Mouse (Mus musculus) ovary, postnatal 36 days (tissue): Measurements from ENCODE around the gene Cyba.

ENCODE experiments used
- DNase-seq: peaks from one replicate; pipeline ENCODE4 v3.0.0; 2022; ENCODE audit warnings: low spot score, mixed read lengths

Gene Cyba

DNA sequence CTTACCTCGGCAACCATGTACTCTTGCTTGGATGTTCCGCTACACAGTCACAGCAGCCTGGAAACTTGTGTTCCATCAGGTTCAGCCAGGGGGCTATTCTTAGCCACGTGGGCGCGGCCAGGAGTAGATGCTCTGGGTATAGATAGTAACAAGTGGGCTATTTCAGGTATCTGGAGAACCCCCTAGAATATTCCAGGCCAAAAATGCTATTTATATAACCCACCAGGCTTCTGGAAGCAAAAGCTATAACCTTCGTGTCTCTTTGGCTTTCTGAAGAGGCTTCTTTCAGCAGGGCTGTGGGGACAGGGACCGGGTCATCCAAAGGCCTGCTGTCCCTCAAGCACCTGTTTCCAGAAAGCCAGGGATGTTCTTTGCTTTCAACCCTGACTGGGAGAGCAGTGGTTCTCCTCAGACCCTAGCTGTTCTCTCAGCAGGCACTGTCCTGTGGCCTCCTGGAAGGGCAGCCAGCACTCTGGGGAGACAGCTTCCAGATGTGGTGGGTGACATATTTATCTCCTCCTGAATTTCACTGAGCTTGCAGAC is 18.5 kb upstream of the Cyba start:
- no peak for DNase-seq

DNA sequence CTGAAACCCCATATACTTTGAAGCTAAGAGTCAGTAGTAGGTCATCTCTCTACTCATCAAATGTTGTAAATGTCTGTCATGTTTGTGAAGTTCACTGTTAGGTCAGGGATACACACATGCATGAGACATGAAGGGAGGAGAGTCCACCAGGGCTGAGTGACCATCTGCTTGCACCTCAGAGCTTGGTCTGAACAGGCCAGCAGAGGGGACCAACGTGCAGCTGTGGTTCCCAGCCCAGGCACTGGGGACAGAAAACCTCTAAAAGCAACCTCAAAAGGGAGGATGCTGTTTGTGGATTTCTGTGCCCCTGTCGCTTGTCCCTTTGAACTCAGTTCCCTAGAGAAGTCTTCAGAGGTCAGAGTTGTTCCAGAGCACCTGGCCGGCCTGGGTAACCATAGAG is 12.5 kb upstream of the Cyba start:
- no peak for DNase-seq

DNA sequence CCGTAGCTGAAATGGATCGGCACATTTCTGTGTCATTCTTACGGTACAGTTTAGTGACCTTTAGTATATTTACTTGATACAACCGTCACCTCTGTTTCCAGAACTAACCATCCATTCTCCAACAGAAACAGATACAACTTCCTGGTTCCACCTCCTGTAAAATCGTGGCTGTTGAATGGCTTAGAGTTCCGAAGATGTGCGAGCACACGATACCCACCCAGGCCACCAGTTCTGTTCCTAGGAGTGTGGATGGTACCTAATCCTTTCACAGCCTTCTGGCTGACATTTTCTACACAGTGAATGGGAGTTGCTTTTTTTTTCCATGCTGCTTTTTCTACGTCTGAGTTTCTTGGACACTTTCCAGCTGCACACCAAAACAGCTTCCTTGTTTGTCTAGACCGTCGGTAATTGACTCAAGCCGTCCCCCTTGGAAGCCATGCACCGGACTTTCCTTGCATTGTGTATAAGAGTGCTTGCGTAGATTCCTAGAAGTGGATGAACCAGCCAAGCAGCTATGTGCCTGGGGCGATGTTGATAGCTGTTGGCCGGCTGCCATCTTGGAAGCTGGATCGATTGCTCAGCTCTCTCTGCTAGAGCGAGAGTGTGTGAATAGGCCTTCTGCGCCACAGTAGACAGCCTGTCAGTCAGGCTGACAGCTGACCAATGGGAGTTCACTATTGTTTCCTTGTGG is 11.5 kb upstream of the Cyba start:
- peak; percentile 76 for DNase-seq

DNA sequence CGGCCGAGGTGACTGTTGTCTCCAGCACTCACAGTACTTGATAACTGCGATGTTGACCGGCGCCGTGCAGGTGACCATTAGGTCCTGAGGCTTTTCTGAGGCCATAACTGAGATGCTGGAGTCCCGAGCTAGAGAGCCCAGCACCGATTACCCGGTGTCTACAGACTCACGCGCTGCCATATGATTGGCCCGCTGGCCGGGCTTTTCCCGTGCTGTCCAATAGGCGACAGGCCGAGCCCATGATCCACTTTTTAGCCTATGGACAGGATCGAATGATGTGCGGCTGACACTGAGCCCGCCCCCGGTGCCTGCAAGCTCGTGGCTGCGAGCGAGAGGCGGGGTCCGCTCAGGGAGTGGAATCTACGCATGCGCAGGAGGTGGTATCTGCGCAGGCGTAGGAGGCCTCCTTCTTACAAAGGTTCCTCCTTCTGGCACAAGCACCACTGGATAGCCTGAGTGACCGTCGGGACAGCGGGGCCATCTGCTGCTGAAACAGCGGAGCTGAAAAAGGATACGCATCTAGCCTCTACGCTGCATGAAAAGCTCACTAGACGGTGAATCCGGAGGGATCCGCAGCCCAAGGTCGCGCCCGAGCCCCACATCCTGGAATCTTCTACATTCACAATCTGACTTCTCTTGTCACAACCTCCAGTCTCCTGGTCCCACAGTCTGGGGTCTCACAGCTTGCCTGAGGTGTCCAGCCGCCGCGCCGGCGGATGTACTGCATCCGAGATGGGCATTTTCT is 10.7 kb upstream of the Cyba start, which contains the start of gene Mvd:
Mvd (minus strand) TSS at position 161 of the 745 bp plus-strand sequence.
- peak; percentile 98 for DNase-seq

DNA sequence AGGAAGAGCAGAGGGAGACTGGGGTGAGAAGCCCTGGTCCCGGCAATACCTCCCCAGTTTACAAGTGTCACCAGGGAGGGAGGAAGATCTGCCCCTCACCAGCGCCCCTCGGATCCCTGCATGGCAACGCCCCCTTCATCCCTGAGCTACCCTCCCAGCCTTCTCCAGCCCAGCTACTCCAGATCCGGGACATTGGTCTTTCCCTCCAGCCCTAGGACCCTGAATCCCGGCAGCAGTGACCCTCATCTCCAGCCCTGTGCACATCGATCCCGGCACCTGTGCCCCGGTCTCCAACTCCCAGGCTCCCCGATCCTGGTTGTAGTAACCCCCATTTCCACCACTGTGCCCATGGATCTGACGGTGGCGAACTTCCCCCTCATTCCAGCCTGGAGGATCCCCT is 10.1 kb upstream of the Cyba start:
- DNase-seq: no peak

DNA sequence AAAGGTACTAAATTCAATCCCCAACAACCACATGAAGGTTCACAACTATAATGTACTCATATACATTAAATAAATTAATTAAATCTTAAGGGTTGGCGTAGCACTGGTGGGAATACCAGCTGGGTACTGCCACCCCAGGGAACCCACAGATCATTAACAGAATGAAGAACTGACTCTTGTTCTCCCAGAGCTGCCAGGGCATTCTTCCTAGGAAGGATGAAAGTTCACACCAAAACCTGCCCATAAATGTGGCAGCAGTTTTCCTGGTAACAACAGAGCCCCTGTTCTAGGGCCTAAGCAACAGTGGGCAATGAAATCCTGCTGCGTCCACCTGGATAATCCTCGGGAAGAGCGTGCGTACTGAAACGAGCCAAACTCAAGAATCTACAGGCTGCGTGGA is 9.6 kb upstream of the Cyba start:
- no peak for DNase-seq

DNA sequence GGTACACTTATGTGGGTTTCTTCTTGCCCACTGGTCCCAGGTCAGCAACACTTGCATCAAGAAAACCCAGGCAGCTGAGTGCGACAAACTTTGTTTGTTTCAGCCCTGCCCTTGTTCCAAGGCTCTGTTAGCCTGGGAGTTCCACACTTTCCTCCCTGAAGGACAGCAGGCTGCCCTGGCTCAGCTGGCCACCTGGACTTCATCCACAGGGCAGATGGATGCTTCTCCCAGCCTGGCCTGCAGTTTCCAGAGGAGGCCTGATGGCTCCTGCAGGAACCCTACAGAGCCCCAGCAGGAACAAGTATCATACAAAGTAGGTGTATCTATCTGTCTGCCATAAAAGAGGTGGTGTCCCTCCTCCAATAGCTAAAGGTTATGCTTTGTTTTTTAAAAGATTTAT is 8.6 kb upstream of the Cyba start:
- no peak for DNase-seq

DNA sequence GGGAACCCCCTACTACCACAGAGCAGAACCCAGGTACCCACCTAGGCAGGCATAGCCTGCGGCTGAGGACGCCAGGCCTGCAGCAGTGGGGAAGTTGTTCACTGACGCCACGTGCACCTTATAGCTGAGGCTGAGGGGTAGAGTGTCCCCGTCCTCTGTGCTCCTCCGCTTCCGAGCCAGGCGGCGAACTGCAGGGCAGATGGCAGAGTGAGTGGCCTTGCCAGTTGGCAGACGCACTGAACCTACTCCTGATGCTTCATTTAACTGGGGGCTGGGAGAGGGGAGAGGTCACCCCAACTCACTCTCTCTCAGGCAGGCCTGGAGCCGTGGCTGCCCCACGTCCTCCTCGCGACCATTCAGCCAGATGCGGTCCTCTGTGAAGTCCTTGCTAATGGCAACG is 6.6 kb upstream of the Cyba start:
- no peak for DNase-seq

DNA sequence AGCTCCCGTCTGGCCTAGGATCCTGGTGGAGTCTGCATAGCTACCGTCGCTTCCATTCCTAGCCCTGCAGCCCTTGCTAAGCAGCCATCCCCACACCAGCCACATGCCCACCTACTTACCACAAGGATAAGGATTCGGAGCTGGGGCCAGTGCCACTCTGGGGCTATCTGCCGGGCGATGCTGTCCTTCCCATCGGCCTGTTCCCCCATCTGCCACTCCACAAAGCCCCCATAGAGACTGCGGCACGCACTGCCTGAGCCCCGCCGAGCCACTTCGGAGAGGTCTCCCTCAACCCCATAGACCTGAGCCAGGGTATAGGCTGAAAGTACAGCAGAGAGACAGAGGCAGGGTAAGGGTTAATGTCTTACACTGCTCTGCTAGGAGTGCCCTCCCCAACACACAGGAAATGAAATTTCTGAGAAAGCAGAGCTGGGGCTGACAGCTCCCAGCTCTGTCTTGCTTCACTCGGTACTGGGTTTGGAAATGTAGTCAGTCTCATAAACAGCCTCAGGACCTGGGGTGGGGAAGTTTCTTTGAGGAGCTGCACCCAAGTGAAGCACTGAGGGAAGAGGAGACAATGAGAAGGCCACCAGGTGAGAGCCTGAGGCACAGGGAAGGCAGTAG is 5.1 kb upstream of the Cyba start:
- DNase-seq: no peak

DNA sequence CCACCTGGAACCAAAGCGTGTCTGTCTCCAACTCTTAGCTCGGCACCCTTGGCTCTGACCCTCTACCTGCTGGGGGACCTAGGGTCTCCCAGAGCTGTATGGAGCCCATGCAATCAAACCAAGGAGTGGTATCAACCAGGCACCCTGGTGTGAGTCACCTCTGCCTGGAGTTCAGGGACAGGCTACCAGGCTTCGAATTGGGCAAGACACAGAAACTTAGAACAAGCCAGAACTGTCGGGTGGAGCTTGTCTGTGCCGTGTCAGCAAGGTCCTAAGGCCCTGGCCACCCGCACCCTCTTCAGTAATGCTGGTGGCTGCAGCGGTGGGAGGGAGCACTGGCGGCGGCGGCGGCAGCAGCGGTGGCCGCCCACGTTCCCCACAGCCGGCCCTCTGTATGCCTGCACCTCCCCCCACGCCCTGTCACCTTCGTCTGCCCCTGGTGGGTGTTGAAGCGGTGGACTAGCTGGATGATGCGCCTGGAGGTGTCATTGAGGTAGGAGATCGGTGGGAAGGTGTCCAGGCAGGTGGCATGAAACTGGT is 3.9 kb upstream of the Cyba start:
- DNase-seq: no peak

DNA sequence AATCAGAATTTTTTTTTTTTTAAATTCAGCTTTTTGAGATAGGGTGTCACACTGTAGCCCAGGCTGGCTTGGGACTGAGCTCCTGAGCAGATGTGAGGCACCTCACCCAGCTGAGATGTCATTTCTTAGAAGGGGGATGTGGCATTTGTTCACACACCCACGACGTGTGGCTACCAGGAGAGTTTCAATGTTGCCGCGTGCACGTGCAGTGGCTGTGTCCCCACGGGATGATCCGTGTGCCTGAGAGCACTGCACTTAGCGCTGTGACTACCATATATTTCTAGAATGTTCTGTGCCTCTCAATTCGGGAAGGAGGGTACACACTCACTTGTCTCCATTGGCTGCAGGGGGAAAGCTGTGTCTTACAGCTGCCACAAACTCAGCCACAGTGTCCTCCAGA is 3.4 kb upstream of the Cyba start:
- no peak for DNase-seq

DNA sequence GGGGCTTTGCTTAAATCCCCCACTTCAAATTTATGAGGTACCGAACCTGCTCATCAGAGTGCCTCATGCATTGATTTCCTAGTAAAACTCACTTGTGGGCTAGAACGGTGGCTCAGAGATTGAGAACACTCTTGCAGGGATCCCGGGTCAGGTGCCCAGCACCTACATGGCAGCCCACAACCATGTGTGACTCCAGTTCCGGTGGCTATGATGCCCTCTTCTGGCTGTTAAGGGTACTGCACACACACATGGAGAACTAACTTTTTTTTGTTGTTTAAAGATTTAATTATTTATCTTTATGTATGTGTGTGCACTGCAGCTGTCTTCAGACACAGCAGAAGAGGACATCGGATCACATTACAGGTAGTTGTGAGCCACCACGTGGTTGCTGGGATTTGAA is 2.6 kb upstream of the Cyba start:
- DNase-seq: no peak

DNA sequence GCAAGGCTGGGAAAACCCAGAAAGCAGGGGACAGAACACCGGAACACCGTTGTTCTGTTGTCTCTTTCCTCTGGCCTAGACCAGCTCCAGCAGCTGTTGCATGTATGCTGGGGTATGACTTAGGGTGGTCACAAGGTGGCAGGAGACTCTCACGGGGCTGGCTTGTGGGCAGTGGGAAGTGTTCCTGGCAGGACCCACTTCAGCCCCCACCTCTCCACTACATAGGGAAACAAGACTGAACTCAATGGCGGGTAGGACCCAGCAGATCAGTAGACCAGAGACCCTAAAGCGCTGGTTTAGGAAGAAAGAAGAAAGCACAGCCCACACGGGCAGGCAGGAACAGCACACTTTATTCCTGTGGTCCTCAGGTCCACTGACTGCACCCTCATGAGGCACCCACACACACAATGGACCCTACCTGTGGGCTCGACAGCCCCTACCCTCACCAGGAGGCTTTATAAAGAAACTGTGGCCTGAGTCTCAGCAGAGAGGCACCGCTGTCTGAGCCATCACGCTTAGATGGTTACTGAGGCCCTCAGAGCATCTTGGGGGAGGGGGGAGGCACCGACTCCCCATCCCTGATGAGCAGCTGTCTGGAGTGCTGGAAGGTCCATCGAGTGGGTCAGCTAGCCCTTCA is 657 bp upstream of the Cyba start:
- DNase-seq: no peak

DNA sequence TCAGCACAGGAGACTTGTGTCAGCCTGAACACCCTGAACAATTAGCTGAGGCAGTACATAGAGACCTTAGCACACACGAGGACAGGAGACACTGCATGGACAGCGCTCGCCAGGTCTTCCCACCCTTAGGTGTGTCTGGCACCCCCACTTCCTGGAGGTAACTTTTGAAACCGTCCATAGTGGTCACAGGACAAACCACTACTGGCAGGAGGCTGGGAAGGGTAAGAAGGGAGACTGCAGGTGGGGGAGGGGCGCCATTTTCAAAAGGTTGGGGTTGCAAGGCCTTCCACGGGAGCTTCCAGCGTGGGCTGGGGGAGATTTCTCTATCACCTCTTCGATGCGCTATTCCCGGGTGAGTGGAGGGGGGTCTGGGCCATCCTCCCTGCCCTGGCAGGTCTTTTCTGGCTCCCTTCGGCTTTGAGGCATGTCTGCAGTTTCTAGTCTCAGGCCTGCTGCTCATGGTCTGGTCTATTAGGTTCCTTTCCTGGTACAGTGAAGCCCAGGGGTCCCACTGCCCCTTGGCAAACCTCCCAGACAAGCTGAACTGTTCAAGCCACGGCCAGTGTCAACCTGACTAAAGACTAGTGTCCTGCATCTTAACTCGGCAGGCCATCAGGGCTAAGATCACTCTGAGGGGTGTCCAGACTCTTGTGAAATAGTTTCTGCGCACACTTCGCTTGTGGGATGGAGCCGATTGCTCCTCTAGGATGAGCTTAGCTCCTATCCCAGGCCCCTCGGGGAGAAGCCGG is 862 bp downstream of the Cyba start:
- DNase-seq: no peak

DNA sequence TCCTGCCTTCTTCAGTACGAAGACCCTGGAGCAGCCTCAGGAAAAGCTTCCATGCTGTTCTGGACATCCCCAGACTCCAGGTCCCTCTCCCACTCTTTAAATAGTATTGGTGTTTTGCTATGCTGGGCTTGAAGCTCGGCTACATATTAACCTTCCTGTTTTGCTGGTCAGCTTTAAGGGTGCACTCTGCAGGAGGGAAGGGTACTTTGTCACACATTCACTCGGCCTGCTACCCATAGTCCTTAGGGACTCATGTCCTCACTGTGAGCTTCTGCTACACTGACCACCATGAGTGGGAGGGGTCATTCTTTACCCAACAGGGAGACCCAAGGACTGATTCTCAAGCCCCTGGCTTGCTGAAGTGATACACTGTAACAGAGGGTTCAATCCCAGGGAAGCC is 2.1 kb downstream of the Cyba start:
- no peak for DNase-seq

DNA sequence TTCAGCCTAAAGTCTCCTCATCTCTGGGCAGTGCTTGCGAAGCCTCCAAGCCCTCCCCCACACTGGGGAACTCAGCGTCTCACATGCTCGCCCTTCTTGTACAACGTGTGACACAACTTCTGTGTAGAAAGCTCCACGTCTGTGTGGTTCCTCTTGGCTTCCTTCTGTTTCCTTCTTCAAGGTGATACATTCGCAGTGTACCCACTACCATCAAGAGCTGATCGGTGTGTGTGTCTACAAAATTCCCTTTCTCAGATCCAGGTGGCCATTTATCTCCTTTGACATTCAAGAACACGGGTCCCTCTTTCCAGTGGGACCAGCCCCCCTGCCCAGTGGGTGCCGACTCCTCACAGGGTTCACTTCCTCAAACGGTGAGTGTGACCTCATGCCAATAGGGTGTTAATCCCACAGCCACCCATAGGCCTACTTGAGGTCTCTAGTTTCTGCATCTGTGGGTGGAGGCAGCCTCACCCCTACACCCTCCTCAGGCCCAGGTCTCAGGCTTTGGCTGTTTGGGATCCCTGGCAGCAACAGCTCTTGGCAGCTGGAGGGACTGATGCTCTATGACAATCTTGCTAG is 2.6 kb downstream of the Cyba start:
- no peak for DNase-seq

DNA sequence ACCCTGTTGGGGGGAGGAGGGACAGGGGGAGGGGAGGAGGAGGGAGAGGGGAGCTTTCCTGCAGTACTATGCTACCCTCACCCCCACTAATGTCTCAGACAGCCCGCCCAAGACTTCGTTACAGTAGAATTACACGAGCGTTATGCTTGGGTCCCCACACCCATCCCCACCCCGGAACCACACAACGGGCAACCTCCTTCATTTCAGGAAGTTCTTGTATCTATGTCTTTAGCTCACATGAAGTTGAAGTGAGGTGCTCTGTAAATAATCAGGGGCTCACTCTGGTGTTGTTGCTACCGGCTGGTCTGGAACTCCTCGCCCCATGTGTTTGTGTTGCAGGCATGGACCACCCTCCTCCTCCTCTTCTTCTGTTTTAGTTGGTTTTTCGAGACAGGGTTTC is 4.6 kb downstream of the Cyba start:
- no peak for DNase-seq

DNA sequence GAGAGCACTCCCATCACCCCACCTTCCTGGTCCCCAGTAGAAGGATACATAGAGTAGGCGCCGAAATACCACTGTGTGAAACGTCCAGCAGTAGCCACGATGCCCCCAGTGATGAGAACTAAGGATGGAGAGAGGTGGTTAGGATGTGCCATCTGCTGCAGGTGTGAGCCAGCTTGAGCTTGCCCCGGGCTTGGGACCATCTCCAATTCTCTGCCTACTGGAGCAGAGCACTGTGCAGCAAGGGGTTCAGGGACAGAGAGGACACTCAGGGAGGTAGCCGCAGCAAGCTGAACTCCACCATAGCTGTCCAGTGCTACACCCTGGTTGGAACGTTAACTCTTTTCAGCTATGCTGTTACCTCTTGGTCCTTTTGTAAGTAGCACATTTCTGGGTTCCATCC is 5.1 kb downstream of the Cyba start:
- DNase-seq: no peak

DNA sequence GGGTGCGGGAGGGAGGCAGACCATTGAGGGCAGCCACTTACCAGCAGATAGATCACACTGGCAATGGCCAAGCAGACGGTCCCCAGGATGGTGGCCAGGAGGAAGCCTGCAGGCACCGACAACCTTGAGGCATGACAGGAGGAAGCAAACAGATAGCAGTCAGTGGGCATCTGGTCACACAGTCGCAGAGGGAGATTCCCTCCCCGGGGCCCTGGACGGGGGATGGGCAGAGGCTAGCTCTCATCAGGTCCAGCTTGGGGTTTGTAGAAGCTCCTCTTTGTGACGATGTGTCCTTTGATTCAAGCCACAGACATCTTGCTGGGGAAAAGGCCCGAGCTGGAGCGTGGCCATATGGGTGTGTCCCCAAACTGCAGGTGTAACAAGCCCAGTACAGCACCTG is 6.6 kb downstream of the Cyba start:
- DNase-seq: no peak

DNA sequence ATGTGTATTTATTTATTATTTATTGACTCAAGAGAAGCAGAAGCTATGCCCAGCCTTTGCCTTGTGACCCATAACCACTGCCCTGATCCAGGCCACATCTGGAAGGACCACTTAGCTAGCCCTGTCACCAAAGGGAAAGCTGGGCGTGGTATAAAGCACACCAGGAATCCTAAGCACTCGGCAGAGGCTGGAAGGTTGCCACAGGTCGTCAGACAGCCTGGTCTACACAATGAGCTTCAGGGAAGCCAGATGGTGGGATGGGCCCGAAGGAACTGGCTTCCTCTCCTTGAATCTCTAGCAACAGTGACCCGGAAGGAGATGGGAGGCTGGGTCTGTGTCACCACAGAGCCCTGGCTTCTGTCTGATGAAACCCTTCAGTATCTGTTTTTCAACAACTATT is 9.1 kb downstream of the Cyba start:
- DNase-seq: no peak

DNA sequence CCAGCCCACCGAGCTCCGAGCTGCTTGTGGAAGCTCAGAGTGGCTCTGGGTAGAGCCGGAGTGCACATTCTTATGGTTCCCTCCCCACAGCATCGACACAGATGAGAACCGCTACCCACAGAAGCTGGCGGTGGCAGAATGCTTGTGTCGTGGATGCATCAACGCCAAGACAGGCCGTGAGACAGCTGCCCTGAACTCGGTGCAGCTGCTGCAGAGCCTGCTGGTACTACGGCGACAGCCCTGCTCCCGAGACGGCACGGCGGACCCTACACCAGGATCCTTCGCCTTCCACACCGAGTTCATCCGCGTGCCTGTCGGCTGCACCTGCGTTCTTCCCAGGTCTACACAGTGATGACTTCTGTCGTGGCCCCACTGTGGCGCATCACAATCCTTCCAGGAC is 9.5 kb downstream of the Cyba start:
- no peak for DNase-seq
